Comparison of ENCODE assay signal across 8 mouse cellular contexts in genomic region chr1:73901496-73901899, GRCm38 (mm10).
DNase-seq lines count a peak whose midpoint lies in the region; ATAC-seq and TF ChIP-seq lines count a peak whose summit lies in the region.

No protein-coding gene starts in this region.

- no peak overlapping the region for H3K4me2 ChIP-seq in limb, embryonic 12.5 days
- no peak overlapping the region for H3K4me2 ChIP-seq in midbrain, postnatal 0 days (ENCODE audit: low read depth, low read length, poor library complexity, severe bottlenecking)
- no peak overlapping the region for H3K4me2 ChIP-seq in stomach, postnatal 0 days (replicated peaks; ENCODE audit: low read depth)

- WGBS in limb, embryonic 12.5 days: 12% methylated on average over 3 of the region's 3 CpGs
- WGBS in midbrain, postnatal 0 days: 1% methylated on average over 3 of the region's 3 CpGs
- WGBS in stomach, postnatal 0 days: 12% methylated on average over 3 of the region's 3 CpGs

- no peaks in the 10 kb centered on the region for H3K9me3 ChIP-seq in limb, embryonic 12.5 days
- H3K9me3 ChIP-seq in midbrain, postnatal 0 days (ENCODE audit: low read length): no peaks in the 10 kb centered on the region
- H3K9me3 ChIP-seq in stomach, postnatal 0 days (ENCODE audit: control insufficient read depth, low read length): no peaks in the 10 kb centered on the region

- no peak for TF ChIP-seq EP300 in stomach, postnatal 0 days (optimal IDR thresholded peaks at IDR 0.05)

- DNase-seq in CD4-positive, CD25-positive, alpha-beta regulatory T cell, adult 2 months (ENCODE audit: low read depth, low spot score): peak; percentile 86
- peak; percentile 78 for DNase-seq in adrenal gland, adult 2 months
- peak; percentile 69 for DNase-seq in embryo, embryonic 11 days
- DNase-seq in gastrocnemius, postnatal 36 days: peak; percentile 61 to 73
- peak; percentile 76 to 80 for DNase-seq in kidney, adult 8-10 months
- DNase-seq in midbrain, postnatal 0 days (ENCODE audit: low spot score): peak; percentile 77
- peak; percentile 71 for DNase-seq in stomach, postnatal 0 days (ENCODE audit: low spot score)

- H3K4me1 ChIP-seq in limb, embryonic 12.5 days (replicated peaks): peaks cover 16% of the 10 kb centered on the region
- H3K4me1 ChIP-seq in midbrain, postnatal 0 days (ENCODE audit: insufficient read depth, low read length): no peaks in the 10 kb centered on the region
- no peaks in the 10 kb centered on the region for H3K4me1 ChIP-seq in stomach, postnatal 0 days (replicated peaks; ENCODE audit: control insufficient read depth, insufficient read depth)

- H3K27ac ChIP-seq in limb, embryonic 12.5 days: no peak overlapping the region
- no peak overlapping the region for H3K27ac ChIP-seq in midbrain, postnatal 0 days (ENCODE audit: low read depth, low read length)
- no peak overlapping the region for H3K27ac ChIP-seq in stomach, postnatal 0 days (replicated peaks)

- no peaks in the 10 kb centered on the region for H3K27me3 ChIP-seq in limb, embryonic 12.5 days
- H3K27me3 ChIP-seq in midbrain, postnatal 0 days (ENCODE audit: insufficient read depth, low read length): no peaks in the 10 kb centered on the region
- H3K27me3 ChIP-seq in stomach, postnatal 0 days (ENCODE audit: control insufficient read depth, insufficient read depth, low read length): no peaks in the 10 kb centered on the region

- no peaks in the 10 kb centered on the region for H3K36me3 ChIP-seq in limb, embryonic 12.5 days
- no peaks in the 10 kb centered on the region for H3K36me3 ChIP-seq in midbrain, postnatal 0 days (ENCODE audit: insufficient read depth, low read length)
- no peaks in the 10 kb centered on the region for H3K36me3 ChIP-seq in stomach, postnatal 0 days (ENCODE audit: control insufficient read depth, insufficient read depth, low read length)

- intact Hi-C loops in gastrocnemius, postnatal 36 days (cut with DNase I): loop anchor here (2.0 to 5.0 kb wide), 2 partner anchors 229 to 296 kb away; no protein-coding TSS in a partner anchor

- peak; percentile 98 for TF ChIP-seq CTCF in midbrain, postnatal 0 days (IDR thresholded peaks at IDR 0.05)
- TF ChIP-seq CTCF in stomach, postnatal 0 days (IDR thresholded peaks at IDR 0.05; ENCODE audit: low read depth): peak; percentile 99

- peak; percentile 26 for ATAC-seq in limb, embryonic 12.5 days (ENCODE audit: insufficient number of reproducible peaks, insufficient read depth, low FRiP score, low TSS enrichment, low read depth)
- peak; percentile 53 for ATAC-seq in midbrain, postnatal 0 days (ENCODE audit: low FRiP score)
- peak; percentile 60; the same call in 1 of the 2 replicates for ATAC-seq in stomach, postnatal 0 days (ENCODE audit: low FRiP score, low TSS enrichment)

- H3K9ac ChIP-seq in limb, embryonic 12.5 days (replicated peaks): no peak overlapping the region
- no peak overlapping the region for H3K9ac ChIP-seq in midbrain, postnatal 0 days (replicated peaks; ENCODE audit: low read length, poor library complexity, severe bottlenecking)
- no peak overlapping the region for H3K9ac ChIP-seq in stomach, postnatal 0 days (ENCODE audit: low read length)

- H3K4me3 ChIP-seq in limb, embryonic 12.5 days (replicated peaks): no peak overlapping the region
- H3K4me3 ChIP-seq in midbrain, postnatal 0 days (ENCODE audit: low read depth, low read length): no peak overlapping the region
- no peak overlapping the region for H3K4me3 ChIP-seq in stomach, postnatal 0 days (ENCODE audit: low read depth, low read length)
